Mouse (Mus musculus) hindbrain, embryonic 16.5 days (tissue): ENCODE results near the gene Neurl2. TPM values are rescaled to one million over a fixed set of nuclear protein-coding genes. Genes with fewer than 3 reads are reported as not detected.

Source experiments
- ATAC-seq: fragments of 200-750 bp; cut with Nextera tagmentation; 2 replicates; pipeline ENCODE4 v1.8.0; 2017; ENCODE audit warnings: moderate TSS enrichment, moderate library complexity
- H3K27ac ChIP-seq: fragments of 300-500 bp; sonication (generic); 2 replicates; pipeline ENCODE4 v1.5.1; 2014; ENCODE audit warnings: low read depth, mild to moderate bottlenecking, control low read depth, low read length, moderate library complexity
- H3K27me3 ChIP-seq: fragments of 300-500 bp; sonication (generic); replicated peaks from 2 replicates; pipeline ENCODE4 v1.6.1; 2014; ENCODE audit warnings: low read length; ENCODE audit not compliant: control insufficient read depth, insufficient read depth
- H3K36me3 ChIP-seq: fragments of 300-500 bp; sonication (generic); 2 replicates; pipeline ENCODE4 v1.6.1; 2014; ENCODE audit warnings: mild to moderate bottlenecking, low read length, moderate library complexity, mixed read lengths; ENCODE audit not compliant: control insufficient read depth, insufficient read depth
- H3K4me1 ChIP-seq: fragments of 300-500 bp; sonication (generic); 2 replicates; pipeline ENCODE4 v1.6.1; 2014; ENCODE audit warnings: low read depth, low read length; ENCODE audit not compliant: control insufficient read depth, insufficient read depth
- H3K4me2 ChIP-seq: fragments of 300-500 bp; sonication (generic); 2 replicates; pipeline ENCODE4 v1.6.1; 2014; ENCODE audit warnings: mild to moderate bottlenecking, low read length, control low read depth, moderate library complexity
- H3K4me3 ChIP-seq: fragments of 300-500 bp; sonication (generic); 2 replicates; pipeline ENCODE4 v1.5.1; 2014; ENCODE audit warnings: mild to moderate bottlenecking, low read length, control low read depth, moderate library complexity
- H3K9ac ChIP-seq: fragments of 300-500 bp; sonication (generic); 2 replicates; pipeline ENCODE4 v1.6.1; 2014; ENCODE audit warnings: low read depth, mild to moderate bottlenecking, control low read depth, low read length, moderate library complexity
- H3K9me3 ChIP-seq: fragments of 300-500 bp; sonication (generic); 2 replicates; pipeline ENCODE4 v1.6.1; 2014; ENCODE audit warnings: mild to moderate bottlenecking, low read length, moderate library complexity; ENCODE audit not compliant: control insufficient read depth
- WGBS: fragments of 180-500 bp; shearing (Covaris S2); extraction: QIAGEN DNeasy Blood & Tissue Kit; methylation state at CpG from one replicate; pipeline ENCODE4 v1.1.7; 2014; 5-methylcytosine and 5-hydroxymethylcytosine counted together
- polyA plus RNA-seq: library from polyadenylated mRNA; unstranded; fragments of >200 nt; fragmentation: Nextera tagmentation; extraction: Ambion mirVana; gene quantifications from 2 replicates; pipeline ENCODE4 v1.2.1, GENCODE M21; 2015

Gene Neurl2
- polyA plus RNA-seq, 1 experiment from 2014 or later = 7.8 TPM

- Histone ChIP-seq H3K9me3 (no peaks in the 10 kb centered on the region), H3K4me1 (no peaks in the 10 kb centered on the region), H3K27me3 (no peaks in the 10 kb centered on the region), H3K27ac (no peak overlapping the region), H3K36me3 (peaks cover 4% of the 10 kb centered on the region), H3K4me3 (no peak overlapping the region), H3K9ac (no peak overlapping the region), H3K4me2 (no peak overlapping the region)
- ATAC-seq = no peak
- 39% methylated on average over 5 of the region's 5 CpGs for WGBS
Observed at GRCm38 (mm10) chr2:164794293-164794692, 39.0 kb downstream of the Neurl2 start.

GRCm38 (mm10) chr2:164793772-164794171 is 39.5 kb downstream of the Neurl2 start:
- Histone ChIP-seq H3K4me1 (no peaks in the 10 kb centered on the region), H3K9ac (no peak overlapping the region), H3K9me3 (no peaks in the 10 kb centered on the region), H3K27ac (no peak overlapping the region), H3K4me3 (no peak overlapping the region), H3K27me3 (no peaks in the 10 kb centered on the region), H3K4me2 (no peak overlapping the region), H3K36me3 (peaks cover 4% of the 10 kb centered on the region)
- 94% methylated on average over 2 of the region's 2 CpGs for WGBS
- no peak for ATAC-seq

GRCm38 (mm10) chr2:164793236-164793635 is 40.0 kb downstream of the Neurl2 start:
- Histone ChIP-seq H3K9me3 (no peaks in the 10 kb centered on the region), H3K4me3 (no peak overlapping the region), H3K4me1 (0 out of 2 replicates have a peak, but pooled peaks cover 3% of the 10 kb centered on the region), H3K27ac (no peak overlapping the region), H3K36me3 (peaks cover 4% of the 10 kb centered on the region), H3K27me3 (no peaks in the 10 kb centered on the region), H3K9ac (no peak overlapping the region), H3K4me2 (no peak overlapping the region)
- no peak for ATAC-seq
- WGBS = 91% methylated on average over 3 of the region's 3 CpGs

GRCm38 (mm10) chr2:164792400-164793190 is 40.7 kb downstream of the Neurl2 start:
- no peak overlapping the region for H3K9ac ChIP-seq
- no peak overlapping the region for H3K4me2 ChIP-seq
- no peak overlapping the region for H3K27ac ChIP-seq
- ATAC-seq = no peak
- no peaks in the 10 kb centered on the region for H3K27me3 ChIP-seq
- no peak overlapping the region for H3K4me3 ChIP-seq
- H3K9me3 ChIP-seq = no peaks in the 10 kb centered on the region
- 0 out of 2 replicates have a peak, but pooled peaks cover 3% of the 10 kb centered on the region for H3K4me1 ChIP-seq
- H3K36me3 ChIP-seq = no peaks in the 10 kb centered on the region; the same call in 1 of the 2 replicates
- WGBS = 97% methylated on average over 12 of the region's 12 CpGs

- Histone ChIP-seq H3K9me3 (no peaks in the 10 kb centered on the region), H3K27me3 (no peaks in the 10 kb centered on the region), H3K9ac (no peak overlapping the region), H3K4me2 (no peak overlapping the region), H3K36me3 (no peaks in the 10 kb centered on the region; the same call in 1 of the 2 replicates), H3K4me3 (no peak overlapping the region), H3K27ac (no peak overlapping the region), H3K4me1 (peaks cover 8% of the 10 kb centered on the region)
- 83% methylated on average over 18 of the region's 18 CpGs for WGBS
- ATAC-seq = no peak
Observed at GRCm38 (mm10) chr2:164791841-164792261, 41.4 kb downstream of the Neurl2 start.

- H3K36me3 ChIP-seq = no peaks in the 10 kb centered on the region; the same call in 1 of the 2 replicates
- no peak overlapping the region for H3K27ac ChIP-seq
- H3K4me3 ChIP-seq = no peak overlapping the region
- ATAC-seq = no peak
- no peak overlapping the region for H3K9ac ChIP-seq
- peaks cover 11% of the 10 kb centered on the region for H3K4me1 ChIP-seq
- no peak overlapping the region for H3K4me2 ChIP-seq
- 90% methylated on average over 4 of the region's 4 CpGs for WGBS
- no peaks in the 10 kb centered on the region for H3K9me3 ChIP-seq
- H3K27me3 ChIP-seq = no peaks in the 10 kb centered on the region
Observed at GRCm38 (mm10) chr2:164790451-164790850, 42.8 kb downstream of the Neurl2 start.

- H3K4me1 ChIP-seq = peaks cover 17% of the 10 kb centered on the region
- no peaks in the 10 kb centered on the region for H3K9me3 ChIP-seq
- H3K4me3 ChIP-seq = no peak overlapping the region
- no peak overlapping the region for H3K4me2 ChIP-seq
- ATAC-seq = no peak
- no peak overlapping the region for H3K9ac ChIP-seq
- WGBS = 79% methylated on average over 4 of the region's 4 CpGs
- H3K27me3 ChIP-seq = no peaks in the 10 kb centered on the region
- no peaks in the 10 kb centered on the region; the same call in 1 of the 2 replicates for H3K36me3 ChIP-seq
- no peak overlapping the region for H3K27ac ChIP-seq
Observed at GRCm38 (mm10) chr2:164788411-164788810, 44.8 kb downstream of the Neurl2 start.

- no peak for ATAC-seq
- Histone ChIP-seq H3K27ac (no peak overlapping the region), H3K27me3 (no peaks in the 10 kb centered on the region), H3K4me1 (peaks cover 17% of the 10 kb centered on the region), H3K9ac (no peak overlapping the region), H3K4me3 (no peak overlapping the region), H3K4me2 (peak overlapping the region; percentile 18; the same call in 1 of the 2 replicates), H3K9me3 (no peaks in the 10 kb centered on the region), H3K36me3 (no peaks in the 10 kb centered on the region; the same call in 1 of the 2 replicates)
- WGBS = 81% methylated on average over 10 of the region's 10 CpGs
Observed at GRCm38 (mm10) chr2:164787779-164788178, 45.5 kb downstream of the Neurl2 start.

GRCm38 (mm10) chr2:164787032-164787431 is 46.2 kb downstream of the Neurl2 start:
- H3K27me3 ChIP-seq = no peaks in the 10 kb centered on the region
- H3K4me1 ChIP-seq = peaks cover 17% of the 10 kb centered on the region
- peak overlapping the region; percentile 86 for H3K4me2 ChIP-seq
- H3K36me3 ChIP-seq = no peaks in the 10 kb centered on the region
- peak overlapping the region; percentile 60 for H3K4me3 ChIP-seq
- WGBS = 85% methylated on average over 3 of the region's 3 CpGs
- no peak for ATAC-seq
- no peak overlapping the region for H3K9ac ChIP-seq
- no peak overlapping the region for H3K27ac ChIP-seq
- H3K9me3 ChIP-seq = no peaks in the 10 kb centered on the region
